Mouse (Mus musculus): ENCODE measurements around the gene Dusp19. TPM values are rescaled to one million over a fixed set of nuclear protein-coding genes. Genes with fewer than 3 reads are reported as not detected.

Dusp19 gene
- polyA plus RNA-seq, 1 experiment from 2014 or later = 19.3 TPM

DNA sequence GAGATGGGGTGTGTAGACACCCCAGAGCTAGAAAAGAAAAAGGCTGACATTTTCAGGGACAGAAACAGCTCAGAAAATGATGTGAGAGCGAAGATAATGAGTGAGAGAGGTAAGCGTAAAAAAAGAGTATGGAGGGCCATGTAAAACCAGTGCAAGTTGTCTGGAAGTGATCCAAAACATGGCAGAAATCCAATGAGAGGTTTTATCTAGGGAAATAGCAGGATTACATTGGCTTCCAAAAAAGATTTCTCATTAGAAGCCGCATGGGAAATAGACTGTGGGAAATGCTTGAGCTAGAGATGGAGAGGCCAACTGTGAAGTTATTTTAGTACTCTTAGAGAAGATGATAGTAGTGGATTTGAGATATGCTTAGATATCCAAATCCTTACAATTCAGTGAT, 5.1 kb downstream of the Dusp19 start:
- H3K4me1 ChIP-seq (ENCODE audit: control insufficient read depth, insufficient read depth, low read length) = peaks cover 7% of the 10 kb centered on the region
- H3K27ac ChIP-seq (replicated peaks; ENCODE audit: low read depth, low read length) = no peak overlapping the region
- ATAC-seq (ENCODE audit: low read depth) (no peak), DNase-seq (ENCODE audit: low spot score) (peak; percentile 2)
- no peaks in the 10 kb centered on the region for H3K27me3 ChIP-seq (replicated peaks; ENCODE audit: control insufficient read depth, insufficient read depth, low read length)
- 94% methylated on average over 3 of the region's 3 CpGs for WGBS
- peaks cover 30% of the 10 kb centered on the region for H3K36me3 ChIP-seq (ENCODE audit: control insufficient read depth, insufficient read depth, low read length)
- no peak overlapping the region for H3K9ac ChIP-seq (ENCODE audit: low read depth, low read length)
- no peak overlapping the region for H3K4me3 ChIP-seq (ENCODE audit: low read depth, low read length)
- no peaks in the 10 kb centered on the region for H3K9me3 ChIP-seq (ENCODE audit: control insufficient read depth, low read length)
- no peak overlapping the region for H3K4me2 ChIP-seq (ENCODE audit: low read depth, low read length)

DNA sequence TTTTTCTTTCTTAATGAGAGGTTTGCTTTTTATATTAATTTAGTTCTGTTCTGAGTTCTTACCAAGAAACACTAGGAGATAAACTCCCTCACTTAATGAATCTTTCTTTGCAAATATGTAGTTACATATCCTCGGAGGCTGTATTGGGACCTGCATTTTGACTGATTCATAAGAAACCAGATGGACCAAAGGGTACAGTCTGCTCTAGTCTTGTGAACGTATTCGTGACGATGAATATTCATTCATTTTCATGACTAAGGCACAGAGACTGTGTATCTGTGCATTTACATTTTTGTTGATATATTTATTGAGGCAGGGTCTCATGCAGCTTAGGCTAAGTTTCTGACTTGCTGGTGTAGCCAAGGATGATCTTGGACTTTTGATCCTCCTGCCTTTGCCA, 7.7 kb downstream of the Dusp19 start:
- H3K27ac ChIP-seq (replicated peaks; ENCODE audit: low read depth, low read length) = no peak overlapping the region
- H3K4me3 ChIP-seq (ENCODE audit: low read depth, low read length) = no peak overlapping the region
- WGBS = 96% methylated on average over 4 of the region's 4 CpGs
- H3K36me3 ChIP-seq (ENCODE audit: control insufficient read depth, insufficient read depth, low read length) = peaks cover 33% of the 10 kb centered on the region
- no peaks in the 10 kb centered on the region for H3K9me3 ChIP-seq (ENCODE audit: control insufficient read depth, low read length)
- DNase-seq (ENCODE audit: low spot score) (no peak), ATAC-seq (ENCODE audit: low read depth) (no peak)
- no peaks in the 10 kb centered on the region for H3K4me1 ChIP-seq (ENCODE audit: control insufficient read depth, insufficient read depth, low read length)
- H3K4me2 ChIP-seq (ENCODE audit: low read depth, low read length) = no peak overlapping the region
- H3K27me3 ChIP-seq (replicated peaks; ENCODE audit: control insufficient read depth, insufficient read depth, low read length) = no peaks in the 10 kb centered on the region
- no peak overlapping the region for H3K9ac ChIP-seq (ENCODE audit: low read depth, low read length)

DNA sequence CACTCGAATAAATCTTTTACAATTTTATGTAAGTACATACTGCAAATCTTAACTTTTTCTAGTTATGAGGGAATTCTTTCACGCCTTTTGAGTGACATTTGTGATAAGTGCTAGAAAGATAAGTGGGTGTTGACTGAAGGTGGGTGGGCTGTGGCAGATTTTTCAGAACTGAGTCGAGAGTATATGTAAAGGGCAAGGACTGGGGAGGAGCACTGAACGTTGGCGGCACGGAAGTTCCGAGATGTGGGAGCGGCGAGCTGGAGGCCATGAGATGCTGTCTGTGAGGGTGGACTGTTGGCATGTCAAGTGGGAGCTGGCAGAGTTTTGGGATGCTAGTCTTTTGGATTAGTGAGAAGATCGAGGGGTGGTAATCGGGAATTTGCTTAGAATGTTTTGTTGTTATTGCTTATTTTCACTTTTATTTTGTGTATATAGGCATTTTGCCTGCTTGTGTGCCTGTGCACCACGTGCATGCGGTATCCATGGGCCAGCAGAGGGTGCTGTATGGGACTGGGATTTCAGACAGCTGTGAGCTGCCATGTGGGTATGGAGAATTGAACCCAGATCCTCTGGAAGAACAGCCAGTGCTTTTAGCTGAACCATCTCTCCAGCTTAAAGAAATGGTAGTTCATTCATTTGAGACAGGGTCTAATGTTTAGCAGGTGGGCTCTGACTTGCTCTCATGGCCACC, 15.6 kb downstream of the Dusp19 start:
- H3K4me3 ChIP-seq (ENCODE audit: low read depth, low read length) = no peak overlapping the region
- DNase-seq (ENCODE audit: low spot score) (no peak), ATAC-seq (ENCODE audit: low read depth) (no peak)
- H3K9ac ChIP-seq (ENCODE audit: low read depth, low read length) = no peak overlapping the region
- no peak overlapping the region for H3K27ac ChIP-seq (replicated peaks; ENCODE audit: low read depth, low read length)
- no peak overlapping the region for H3K4me2 ChIP-seq (ENCODE audit: low read depth, low read length)
- no peaks in the 10 kb centered on the region for H3K27me3 ChIP-seq (replicated peaks; ENCODE audit: control insufficient read depth, insufficient read depth, low read length)
- H3K36me3 ChIP-seq (ENCODE audit: control insufficient read depth, insufficient read depth, low read length) = 0 out of 2 replicates have a peak, but pooled peaks cover 4% of the 10 kb centered on the region
- no peaks in the 10 kb centered on the region for H3K9me3 ChIP-seq (ENCODE audit: control insufficient read depth, low read length)
- 91% methylated on average over 13 of the region's 13 CpGs for WGBS
- no peaks in the 10 kb centered on the region for H3K4me1 ChIP-seq (ENCODE audit: control insufficient read depth, insufficient read depth, low read length)

DNA sequence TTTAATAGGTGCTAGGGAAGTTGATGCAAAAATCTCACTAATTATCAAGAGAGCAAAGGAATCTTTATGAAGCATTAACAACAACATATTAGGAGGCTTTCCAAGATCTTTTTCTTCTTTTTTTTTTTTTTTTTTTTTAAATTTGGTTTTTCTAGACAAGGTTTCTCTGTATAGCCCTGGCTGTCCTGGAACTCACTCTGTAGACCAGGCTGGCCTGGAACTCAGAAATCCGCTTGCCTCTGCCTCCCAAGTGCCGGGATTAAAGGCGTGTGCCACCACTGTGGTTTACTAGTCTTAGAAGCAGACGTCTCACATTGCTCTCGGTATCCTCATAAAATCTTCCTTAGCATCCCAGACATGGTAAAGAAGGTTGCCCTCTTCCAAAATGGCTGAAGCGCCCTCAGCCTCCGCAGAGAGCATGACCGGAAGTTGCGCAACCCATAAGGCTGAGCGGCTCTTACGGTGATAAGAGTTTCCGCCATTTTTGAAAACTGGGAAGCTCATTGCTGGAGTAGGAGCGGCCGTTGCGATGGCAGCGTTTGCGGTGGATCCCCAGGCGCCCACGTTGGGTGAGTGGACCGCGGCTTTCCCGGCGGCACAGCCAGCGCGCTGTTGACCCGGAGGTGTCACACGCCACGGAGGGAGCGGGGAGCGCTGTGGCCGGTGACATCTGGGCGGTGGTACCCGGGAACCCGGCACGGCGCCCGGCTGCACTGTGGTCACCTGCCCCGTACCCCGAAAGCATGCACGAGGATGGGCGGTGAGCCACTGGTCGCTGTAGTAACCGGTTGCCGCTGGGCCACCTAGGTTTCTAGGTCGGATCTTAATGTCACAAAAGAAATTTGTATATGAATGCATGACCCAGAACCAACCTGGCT, 21.8 kb downstream of the Dusp19 start:
- Histone ChIP-seq H3K36me3 (ENCODE audit: control insufficient read depth, insufficient read depth, low read length) (peaks cover 9% of the 10 kb centered on the region), H3K4me1 (ENCODE audit: control insufficient read depth, insufficient read depth, low read length) (peaks cover 6% of the 10 kb centered on the region; the same call in 1 of the 2 replicates), H3K9ac (ENCODE audit: low read depth, low read length) (peak overlapping the region; percentile 79), H3K9me3 (ENCODE audit: control insufficient read depth, low read length) (no peaks in the 10 kb centered on the region), H3K27me3 (replicated peaks; ENCODE audit: control insufficient read depth, insufficient read depth, low read length) (no peaks in the 10 kb centered on the region), H3K27ac (replicated peaks; ENCODE audit: low read depth, low read length) (peak overlapping the region; percentile 71; the same call in 1 of the 2 replicates), H3K4me2 (ENCODE audit: low read depth, low read length) (peak overlapping the region; percentile 65), H3K4me3 (ENCODE audit: low read depth, low read length) (peak overlapping the region; percentile 78)
- ATAC-seq (ENCODE audit: low read depth) = peak; percentile 98
- peak; percentile 96 for DNase-seq (ENCODE audit: low spot score)
- WGBS = under 1% methylated on average over 32 of the region's 45 CpGs

DNA sequence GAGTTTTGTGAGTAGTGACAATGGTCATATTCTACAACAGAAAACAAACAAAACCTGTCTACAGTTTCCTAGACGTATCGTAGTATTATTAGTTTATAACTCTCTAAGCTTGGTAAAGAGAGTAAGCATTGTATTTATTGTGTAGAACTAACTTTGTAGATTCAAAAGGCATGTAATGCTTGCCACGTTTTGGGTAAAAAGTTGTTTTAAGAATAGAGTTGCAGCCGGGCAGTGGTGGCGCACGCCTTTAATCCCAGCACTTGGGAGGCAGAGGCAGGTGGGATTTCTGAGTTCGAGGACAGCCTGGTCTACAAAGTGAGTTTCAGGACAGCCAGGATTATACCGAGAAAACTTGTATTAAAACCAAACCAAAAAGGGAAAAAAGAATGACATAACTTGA, 22.6 kb downstream of the Dusp19 start:
- H3K4me2 ChIP-seq (ENCODE audit: low read depth, low read length) = peak overlapping the region; percentile 65
- H3K4me3 ChIP-seq (ENCODE audit: low read depth, low read length) = peak overlapping the region; percentile 78
- peaks cover 17% of the 10 kb centered on the region for H3K36me3 ChIP-seq (ENCODE audit: control insufficient read depth, insufficient read depth, low read length)
- no peaks in the 10 kb centered on the region for H3K27me3 ChIP-seq (replicated peaks; ENCODE audit: control insufficient read depth, insufficient read depth, low read length)
- H3K4me1 ChIP-seq (ENCODE audit: control insufficient read depth, insufficient read depth, low read length) = peaks cover 6% of the 10 kb centered on the region; the same call in 1 of the 2 replicates
- DNase-seq (ENCODE audit: low spot score) = no peak
- H3K9me3 ChIP-seq (ENCODE audit: control insufficient read depth, low read length) = no peaks in the 10 kb centered on the region
- no peak for ATAC-seq (ENCODE audit: low read depth)
- H3K9ac ChIP-seq (ENCODE audit: low read depth, low read length) = peak overlapping the region; percentile 79
- H3K27ac ChIP-seq (replicated peaks; ENCODE audit: low read depth, low read length) = no peak overlapping the region
- WGBS = 10% methylated on average over 8 of the region's 8 CpGs

DNA sequence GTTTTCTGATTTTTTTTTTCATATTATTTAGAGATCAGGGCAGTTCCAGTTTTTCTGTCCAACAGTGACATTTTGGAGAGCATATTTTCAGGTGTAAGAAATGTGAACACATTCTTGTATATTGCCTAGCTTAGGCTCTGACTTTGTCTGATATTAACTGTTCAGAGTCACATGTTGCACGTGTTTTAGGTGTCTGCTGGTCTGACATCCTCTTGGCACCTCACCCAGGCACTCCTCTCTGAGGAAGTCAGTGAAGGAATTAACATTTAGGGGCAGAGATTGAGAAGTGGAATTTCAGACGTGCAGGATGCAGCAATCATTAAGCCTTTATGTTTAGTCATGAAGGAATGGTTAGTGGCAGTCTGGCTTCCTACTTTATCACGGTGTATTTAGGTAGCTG, 23.0 kb downstream of the Dusp19 start:
- ATAC-seq (ENCODE audit: low read depth) (no peak), DNase-seq (ENCODE audit: low spot score) (no peak)
- H3K9me3 ChIP-seq (ENCODE audit: control insufficient read depth, low read length) = no peaks in the 10 kb centered on the region
- peaks cover 6% of the 10 kb centered on the region; the same call in 1 of the 2 replicates for H3K4me1 ChIP-seq (ENCODE audit: control insufficient read depth, insufficient read depth, low read length)
- H3K4me2 ChIP-seq (ENCODE audit: low read depth, low read length) = peak overlapping the region; percentile 65
- H3K9ac ChIP-seq (ENCODE audit: low read depth, low read length) = no peak overlapping the region
- H3K36me3 ChIP-seq (ENCODE audit: control insufficient read depth, insufficient read depth, low read length) = peaks cover 20% of the 10 kb centered on the region
- H3K27ac ChIP-seq (replicated peaks; ENCODE audit: low read depth, low read length) = no peak overlapping the region
- no peaks in the 10 kb centered on the region for H3K27me3 ChIP-seq (replicated peaks; ENCODE audit: control insufficient read depth, insufficient read depth, low read length)
- WGBS = 59% methylated on average over 3 of the region's 3 CpGs
- peak overlapping the region; percentile 78 for H3K4me3 ChIP-seq (ENCODE audit: low read depth, low read length)

DNA sequence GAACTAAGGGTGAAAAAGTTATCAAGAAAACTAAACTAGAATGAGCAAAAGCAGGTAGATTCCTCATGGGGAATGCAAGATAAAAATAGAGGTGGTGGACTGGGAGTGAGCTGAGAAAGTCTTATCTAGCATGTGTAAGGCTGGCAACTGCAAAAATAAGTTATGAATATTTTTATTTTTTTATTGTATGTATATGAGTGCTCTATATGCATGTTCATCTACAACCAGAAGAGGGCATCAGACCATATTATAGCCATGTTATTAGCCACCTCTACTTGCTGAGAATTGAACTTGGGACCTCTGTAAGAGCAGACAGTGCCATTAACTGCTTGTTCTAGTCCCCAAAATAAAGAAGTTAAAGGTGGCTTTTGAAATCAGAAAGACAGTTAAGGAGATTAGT, 44.6 kb downstream of the Dusp19 start:
- H3K36me3 ChIP-seq (ENCODE audit: control insufficient read depth, insufficient read depth, low read length) = peaks cover 32% of the 10 kb centered on the region
- H3K4me1 ChIP-seq (ENCODE audit: control insufficient read depth, insufficient read depth, low read length) = no peaks in the 10 kb centered on the region
- H3K9ac ChIP-seq (ENCODE audit: low read depth, low read length) = no peak overlapping the region
- no peaks in the 10 kb centered on the region for H3K9me3 ChIP-seq (ENCODE audit: control insufficient read depth, low read length)
- H3K4me2 ChIP-seq (ENCODE audit: low read depth, low read length) = no peak overlapping the region
- H3K27me3 ChIP-seq (replicated peaks; ENCODE audit: control insufficient read depth, insufficient read depth, low read length) = no peaks in the 10 kb centered on the region
- DNase-seq (ENCODE audit: low spot score) = no peak
- H3K4me3 ChIP-seq (ENCODE audit: low read depth, low read length) = no peak overlapping the region
- no peak for ATAC-seq (ENCODE audit: low read depth)
- H3K27ac ChIP-seq (replicated peaks; ENCODE audit: low read depth, low read length) = no peak overlapping the region

DNA sequence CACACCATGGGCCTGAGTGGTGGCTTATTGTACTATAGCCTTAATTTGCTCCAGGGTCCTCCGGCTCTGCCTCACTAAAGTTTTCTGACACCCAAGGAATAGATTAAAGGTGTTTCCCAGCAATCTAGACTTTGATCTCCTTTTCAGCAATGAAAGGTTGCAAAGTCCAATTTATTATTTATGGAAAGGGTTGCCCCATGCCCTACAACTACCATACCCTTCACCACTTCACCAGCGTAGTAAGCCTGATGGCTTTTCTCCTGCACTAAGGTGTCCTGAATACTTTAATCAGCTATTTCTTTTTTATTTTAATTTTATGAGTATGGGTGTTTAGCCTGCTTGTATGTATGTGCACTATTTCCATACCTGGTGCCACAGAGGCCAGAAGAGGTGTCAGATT, 45.8 kb downstream of the Dusp19 start:
- Histone ChIP-seq H3K27me3 (replicated peaks; ENCODE audit: control insufficient read depth, insufficient read depth, low read length) (no peaks in the 10 kb centered on the region), H3K9ac (ENCODE audit: low read depth, low read length) (no peak overlapping the region), H3K27ac (replicated peaks; ENCODE audit: low read depth, low read length) (no peak overlapping the region), H3K4me1 (ENCODE audit: control insufficient read depth, insufficient read depth, low read length) (no peaks in the 10 kb centered on the region), H3K9me3 (ENCODE audit: control insufficient read depth, low read length) (no peaks in the 10 kb centered on the region), H3K4me2 (ENCODE audit: low read depth, low read length) (no peak overlapping the region), H3K4me3 (ENCODE audit: low read depth, low read length) (no peak overlapping the region), H3K36me3 (ENCODE audit: control insufficient read depth, insufficient read depth, low read length) (peaks cover 20% of the 10 kb centered on the region)
- DNase-seq (ENCODE audit: low spot score) (no peak), ATAC-seq (ENCODE audit: low read depth) (no peak)
- 100% methylated on average over 2 of the region's 2 CpGs for WGBS
